Mouse (Mus musculus) liver, embryonic 14.5 days (tissue): ENCODE results near the gene Dennd2a. TPM values are rescaled to one million over a fixed set of nuclear protein-coding genes. Genes with fewer than 3 reads are reported as not detected.

Experiments used
- ATAC-seq: fragments of 200-750 bp; cut with Nextera tagmentation; 2 replicates; pipeline ENCODE4 v1.8.0; 2017; ENCODE audit warnings: moderate number of reproducible peaks, mild to moderate bottlenecking, moderate library complexity; ENCODE audit not compliant: insufficient read depth
- DNase-seq, 3 experiments: peaks; one replicate each; pipeline ENCODE4 v3.0.0-alpha.2; 2012 to 2013; ENCODE audit warnings: low read depth in 3 of 3, low spot score in 3 of 3
- H3K27ac ChIP-seq: fragments of 300-500 bp; sonication (generic); 2 replicates; pipeline ENCODE4 v1.5.1; 2014; ENCODE audit warnings: moderate library complexity, mild to moderate bottlenecking, control low read depth, inconsistent platforms
- H3K27me3 ChIP-seq: fragments of 300-500 bp; sonication (generic); 2 replicates; pipeline ENCODE4 v1.6.1; 2014; ENCODE audit warnings: mild to moderate bottlenecking, low read length, moderate library complexity; ENCODE audit not compliant: control insufficient read depth, insufficient read depth
- H3K36me3 ChIP-seq: fragments of 300-500 bp; sonication (generic); replicated peaks from 2 replicates; pipeline ENCODE4 v1.6.1; 2014; ENCODE audit warnings: low read depth; ENCODE audit not compliant: control insufficient read depth, insufficient read depth
- H3K4me1 ChIP-seq, 2 experiments: fragments of 200-500 bp in 1 of 2; fragments of 300-500 bp in 1 of 2; sonication (generic) in 1 of 2; replicated peaks; 2 replicates each; pipeline ENCODE4 v1.6.1; 2012 to 2014; ENCODE audit warnings: antibody characterized with exemption in 1 of 2, inconsistent platforms in 1 of 2, low read length in 1 of 2; ENCODE audit not compliant: control insufficient read depth in 2 of 2, insufficient read depth in 2 of 2
- H3K4me2 ChIP-seq: fragments of 300-500 bp; sonication (generic); 2 replicates; pipeline ENCODE4 v1.6.1; 2014; ENCODE audit warnings: low read depth, mild to moderate bottlenecking, control low read depth, moderate library complexity
- H3K4me3 ChIP-seq, 2 experiments: fragments of 200-500 bp in 1 of 2; fragments of 300-500 bp in 1 of 2; sonication (generic) in 1 of 2; 2 replicates each; pipeline ENCODE4 v1.5.1; 2012 to 2014; ENCODE audit warnings: low read depth in 2 of 2, low read length in 2 of 2, mild to moderate bottlenecking in 2 of 2, control low read depth in 1 of 2, inconsistent platforms in 1 of 2, moderate library complexity in 1 of 2; ENCODE audit not compliant: insufficient read depth in 1 of 2
- H3K9ac ChIP-seq: fragments of 300-500 bp; sonication (generic); replicated peaks from 2 replicates; pipeline ENCODE4 v1.6.1; 2014; ENCODE audit warnings: mild to moderate bottlenecking, control low read depth, moderate library complexity
- H3K9me3 ChIP-seq: fragments of 300-500 bp; sonication (generic); 2 replicates; pipeline ENCODE4 v1.6.1; 2016; ENCODE audit warnings: low read length, mixed read lengths; ENCODE audit not compliant: control insufficient read depth
- CTCF ChIP-seq: IDR thresholded peaks from 2 replicates; pipeline ENCODE4 v1.5.1; 2016; ENCODE audit warnings: antibody characterized with exemption, low read depth, control low read depth
- EP300 ChIP-seq: IDR thresholded peaks from 2 replicates; pipeline ENCODE4 v1.6.1; 2016; ENCODE audit warnings: antibody characterized with exemption, low read depth
- WGBS: fragments of 180-500 bp; shearing (Covaris S2); extraction: QIAGEN DNeasy Blood & Tissue Kit; methylation state at CpG from one replicate; pipeline ENCODE4 v1.1.7; 2014; ENCODE audit not compliant: insufficient replicate concordance; 5-methylcytosine and 5-hydroxymethylcytosine counted together
- polyA plus RNA-seq, 2 experiments: library from polyadenylated mRNA; depleted of rRNA in 1 of 2; stranded (reverse) in 1 of 2; unstranded in 1 of 2; fragments of >200 nt; fragmentation: Nextera tagmentation in 1 of 2; extraction: Ambion mirVana in 1 of 2; gene quantifications; 2 replicates each; pipeline versions ENCODE4 v1.2.1 to v1.2.3; 2012 to 2014

The Dennd2a gene
- polyA plus RNA-seq, 2 experiments: 1.0 to 1.4 TPM

DNA sequence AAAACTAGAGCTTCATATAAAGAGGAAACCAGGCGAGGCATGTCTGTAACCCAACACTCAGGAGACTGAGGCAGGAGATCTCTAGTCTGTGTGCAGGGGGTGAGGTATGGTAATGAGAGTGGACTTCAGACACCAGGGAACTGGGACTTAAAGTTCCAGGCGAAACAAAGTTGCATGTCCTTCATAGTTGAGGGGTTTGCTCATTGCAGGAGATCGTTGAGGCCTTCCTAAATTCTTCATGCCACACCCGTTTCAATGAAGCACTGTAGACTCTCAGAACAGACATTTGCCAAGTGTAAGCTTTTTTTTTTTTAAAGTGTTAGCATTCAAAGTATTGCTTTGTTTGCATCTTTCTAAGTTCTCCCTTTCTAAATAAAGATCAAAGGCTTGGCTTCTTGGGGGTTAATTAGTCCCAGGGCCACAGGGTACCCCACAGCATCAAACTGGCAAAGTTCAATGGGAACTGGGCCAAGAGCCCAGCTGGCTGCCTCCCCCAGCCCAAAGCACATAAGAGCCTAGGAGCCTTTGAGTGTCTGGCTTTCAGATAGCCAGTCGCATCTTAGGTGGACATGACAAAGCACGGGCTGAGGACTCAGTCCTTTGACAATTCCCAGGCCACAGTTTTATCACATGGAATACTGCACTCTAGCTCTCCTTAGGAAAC is 1.7 kb upstream of the Dennd2a start:
- ATAC-seq: no peak
- Histone ChIP-seq H3K27me3 (peaks cover 42% of the 10 kb centered on the region), H3K9me3 (no peaks in the 10 kb centered on the region), H3K36me3 (no peaks in the 10 kb centered on the region), H3K4me1 (peaks cover 4% of the 10 kb centered on the region in 2 experiments; a peak in 3 of 4 replicates), H3K4me2 (no peak overlapping the region), H3K27ac (no peak overlapping the region), H3K4me3 (no peak overlapping the region), H3K9ac (no peak overlapping the region)
- WGBS: 47% methylated on average over 6 of the region's 6 CpGs
- TF ChIP-seq EP300: no peak
- no peak for TF ChIP-seq CTCF
- no peak for DNase-seq

DNA sequence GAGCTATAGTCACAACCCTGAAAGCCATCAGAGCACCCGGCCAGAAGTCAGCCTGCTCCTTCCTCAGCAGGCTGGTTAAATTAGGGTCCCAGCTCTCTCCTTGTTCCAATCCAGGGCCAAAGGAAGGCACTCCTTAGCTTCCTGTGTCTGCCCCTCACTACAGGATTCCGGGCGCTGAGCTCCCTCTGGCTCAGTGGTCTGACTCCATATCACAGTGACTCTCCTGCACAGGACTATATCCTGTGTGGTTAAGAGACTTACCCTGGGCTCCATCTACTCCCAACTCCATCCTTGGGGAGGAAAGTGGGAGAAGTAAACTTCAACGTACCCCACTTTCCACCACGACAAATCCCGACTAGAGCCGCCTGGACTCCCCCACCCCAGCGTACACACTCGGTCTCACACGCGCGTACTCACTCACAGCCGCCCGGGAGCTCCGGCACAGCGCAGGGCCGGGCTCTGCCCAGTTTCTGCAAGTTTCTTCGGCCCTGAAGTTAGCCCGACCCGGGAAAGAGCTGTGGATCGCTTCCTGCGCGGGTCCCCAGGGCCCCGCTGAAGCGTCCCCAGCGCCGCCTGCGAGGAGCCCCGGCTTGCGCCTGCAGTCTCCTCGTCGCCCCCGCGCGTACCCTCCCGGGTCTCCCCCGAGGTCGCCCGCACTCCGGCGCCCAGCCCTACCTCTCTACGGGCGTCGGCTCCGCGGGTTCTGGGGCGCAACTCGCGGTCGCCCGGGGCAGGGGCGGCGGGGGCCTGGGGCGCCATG is 587 bp downstream of the Dennd2a start:
- DNase-seq (no peak), ATAC-seq (peak; percentile 31)
- WGBS: 2% methylated on average over 54 of the region's 54 CpGs

DNA sequence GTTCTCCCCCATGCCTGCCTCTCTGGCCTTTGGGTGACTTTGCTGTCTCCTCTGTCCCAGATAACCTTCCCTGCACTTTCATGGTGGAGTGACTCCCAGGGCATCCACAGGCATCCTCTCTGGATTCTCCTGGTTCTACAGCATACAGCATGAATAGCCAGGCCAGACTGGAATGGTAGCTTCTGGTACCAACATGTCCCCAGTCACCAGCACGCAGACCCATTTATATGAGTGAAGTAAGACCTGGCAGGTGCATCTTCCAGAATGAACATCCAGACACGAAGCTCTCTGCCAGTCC is 2.1 kb downstream of the Dennd2a start:
- no peak for DNase-seq
- ATAC-seq: no peak
- Histone ChIP-seq H3K36me3 (no peaks in the 10 kb centered on the region), H3K27me3 (peaks cover 42% of the 10 kb centered on the region), H3K4me3 (no peak overlapping the region), H3K4me1 (peaks cover 0 to 2% of the 10 kb centered on the region in 2 experiments; a peak in 1 of 4 replicates), H3K9me3 (no peaks in the 10 kb centered on the region), H3K9ac (no peak overlapping the region), H3K27ac (no peak overlapping the region), H3K4me2 (no peak overlapping the region)
- TF ChIP-seq EP300 (no peak), CTCF (no peak)
- WGBS: 56% methylated on average over 2 of the region's 2 CpGs

More for the DNA sequence above, 587 bp downstream of the Dennd2a start:
- H3K9ac ChIP-seq: no peak overlapping the region
- no peaks in the 10 kb centered on the region for H3K36me3 ChIP-seq
- H3K4me3 ChIP-seq: peak overlapping the region; percentile 51 to 57; a peak in 3 of 4 replicates
- no peaks in the 10 kb centered on the region for H3K9me3 ChIP-seq
- no peak for TF ChIP-seq EP300
- peak overlapping the region; percentile 60 for H3K4me2 ChIP-seq
- peaks cover 42% of the 10 kb centered on the region for H3K27me3 ChIP-seq
- no peak overlapping the region for H3K27ac ChIP-seq
- H3K4me1 ChIP-seq: peaks cover 1 to 3% of the 10 kb centered on the region in 2 experiments; a peak in 3 of 4 replicates

GRCm38 (mm10) chr6:39554888-39555647 is 2.6 kb downstream of the Dennd2a start:
- Histone ChIP-seq H3K9ac (no peak overlapping the region), H3K4me3 (no peak overlapping the region), H3K27me3 (peaks cover 42% of the 10 kb centered on the region), H3K9me3 (no peaks in the 10 kb centered on the region), H3K27ac (no peak overlapping the region), H3K36me3 (no peaks in the 10 kb centered on the region), H3K4me1 (peaks cover 0 to 2% of the 10 kb centered on the region in 2 experiments; a peak in 1 of 4 replicates), H3K4me2 (no peak overlapping the region)
- 61% methylated on average over 12 of the region's 12 CpGs for WGBS
- no peak for TF ChIP-seq CTCF
- ATAC-seq (no peak), DNase-seq (no peak)
